Mouse (Mus musculus) lung, postnatal 4 days (tissue): Measurements from ENCODE around the gene Nr2f2.

Experiments
- DNase-seq, 2 experiments: peaks; one replicate each; pipeline ENCODE4 v3.0.0; 2021

Gene Nr2f2

DNA sequence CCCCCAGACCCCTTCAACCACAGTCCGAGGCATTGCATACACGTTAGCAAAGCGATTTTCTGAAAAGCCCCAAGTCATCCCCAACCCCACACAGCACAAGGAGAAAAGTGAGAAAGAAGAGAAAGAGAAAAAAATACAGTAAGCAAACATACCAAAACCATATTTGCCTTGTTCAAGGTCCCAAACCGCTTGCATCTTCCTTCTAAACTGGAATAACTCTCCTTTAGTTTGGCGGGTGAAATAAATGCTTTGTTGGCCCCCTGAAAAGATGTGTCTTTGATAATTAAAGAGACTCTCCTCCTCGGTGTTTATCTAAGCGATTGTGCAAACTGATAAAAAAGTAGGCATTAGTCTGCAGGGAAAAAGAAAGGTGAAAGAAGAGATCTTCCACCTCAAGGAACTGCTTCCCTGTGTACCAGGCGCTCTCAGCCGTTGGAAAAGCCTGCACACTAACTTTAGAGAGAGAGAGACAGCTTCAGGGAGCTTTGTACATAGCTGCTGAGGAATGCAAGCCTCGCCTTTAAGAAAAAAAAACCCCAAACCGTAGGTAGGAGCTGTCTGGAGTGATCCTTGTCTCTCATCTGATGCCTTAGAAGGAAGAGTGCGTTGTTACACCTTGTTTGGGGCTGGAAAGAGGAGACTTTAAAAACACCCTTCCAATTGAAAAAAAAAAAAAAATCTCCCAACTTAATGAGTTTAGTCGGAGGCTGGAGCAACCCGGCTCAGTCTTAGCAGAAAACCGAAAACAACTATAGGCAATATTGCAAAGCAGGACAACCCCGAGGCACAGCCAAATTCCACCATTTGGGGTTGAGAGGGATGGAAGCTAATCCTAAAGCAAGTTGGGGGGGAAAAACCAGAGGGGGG lies at the start of gene Nr2f2:
TSS of gene Nr2f2 (minus strand) at position 795 of the 867 bp plus-strand sequence.
- peak; percentile 32 to 36 for DNase-seq

DNA sequence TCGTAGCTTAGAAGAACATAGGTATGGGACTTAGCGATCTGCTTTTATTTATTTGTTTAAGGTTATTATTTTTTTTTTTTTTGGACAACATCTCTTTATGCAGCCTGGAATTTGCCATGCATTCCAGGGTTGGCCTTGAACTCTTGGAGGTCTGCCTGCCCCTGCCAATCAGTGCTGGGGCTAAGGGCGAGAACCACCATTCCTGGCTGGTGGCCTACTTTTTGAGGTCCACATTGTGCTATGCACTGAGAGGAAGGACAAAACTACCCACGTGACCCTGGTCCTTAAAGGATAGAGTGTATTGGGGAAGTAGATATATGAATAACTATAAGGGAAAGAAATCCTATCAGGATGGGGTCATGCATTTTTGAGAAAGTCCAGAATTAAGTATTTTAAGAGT lies 47.9 kb upstream of the Nr2f2 start:
- no peak for DNase-seq

DNA sequence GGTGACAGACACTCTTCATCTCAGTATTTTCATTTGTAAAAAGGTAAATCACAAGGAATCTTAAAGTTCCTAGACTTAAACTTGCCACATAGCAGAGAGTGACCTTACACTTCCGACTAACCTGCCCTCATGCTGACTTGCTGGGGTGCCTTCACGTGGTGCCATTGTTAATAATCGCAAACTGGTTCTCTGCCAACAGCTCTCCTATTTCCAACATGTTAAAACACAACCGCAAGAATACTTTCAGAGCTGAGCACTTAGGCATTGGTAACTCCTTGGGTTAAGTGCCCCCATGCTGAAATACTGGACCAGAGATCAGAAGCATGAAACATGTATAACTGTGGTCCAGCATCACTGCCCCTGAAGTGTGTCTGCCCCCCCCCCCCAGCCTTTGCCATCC lies 47.1 kb upstream of the Nr2f2 start:
- no peak for DNase-seq

DNA sequence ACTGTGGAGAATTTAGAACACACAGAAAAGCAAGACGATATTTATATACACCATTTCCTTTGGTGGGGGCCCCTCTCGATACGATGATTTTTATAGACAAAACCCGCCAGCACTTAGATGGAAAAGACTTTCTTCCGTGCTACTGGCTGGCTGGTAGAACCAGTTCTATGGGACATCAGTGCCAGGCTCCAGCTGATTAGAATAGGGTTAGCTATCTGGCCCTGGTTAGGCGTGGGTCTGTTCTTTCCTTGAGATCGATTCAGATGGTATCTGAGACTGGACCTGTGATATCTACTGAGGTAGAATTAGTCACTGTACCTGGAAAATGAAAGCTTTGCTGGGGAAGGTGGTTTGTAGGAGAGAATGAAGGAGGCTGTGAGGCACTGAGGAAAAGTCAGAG lies 46.4 kb upstream of the Nr2f2 start:
- DNase-seq: no peak

DNA sequence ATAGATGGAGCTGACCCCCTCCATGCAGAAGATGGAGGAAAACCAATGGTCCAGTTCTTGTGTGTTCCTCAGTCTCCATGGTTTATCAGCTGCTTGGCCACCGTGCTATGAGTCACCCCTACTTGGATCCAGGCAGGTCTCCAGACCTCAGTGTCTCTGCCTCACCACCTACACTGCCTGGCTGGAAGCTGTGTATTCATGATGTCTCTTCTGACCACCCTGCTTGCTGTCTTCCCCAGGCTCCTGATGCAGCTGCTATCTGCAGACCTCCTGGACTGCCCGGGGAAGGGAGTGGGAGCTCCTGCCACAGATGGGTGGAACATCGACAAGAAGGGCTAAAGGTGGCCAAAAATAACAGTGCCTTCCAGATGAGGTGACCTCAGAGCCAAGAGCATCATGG lies 43.8 kb upstream of the Nr2f2 start:
- DNase-seq: no peak

DNA sequence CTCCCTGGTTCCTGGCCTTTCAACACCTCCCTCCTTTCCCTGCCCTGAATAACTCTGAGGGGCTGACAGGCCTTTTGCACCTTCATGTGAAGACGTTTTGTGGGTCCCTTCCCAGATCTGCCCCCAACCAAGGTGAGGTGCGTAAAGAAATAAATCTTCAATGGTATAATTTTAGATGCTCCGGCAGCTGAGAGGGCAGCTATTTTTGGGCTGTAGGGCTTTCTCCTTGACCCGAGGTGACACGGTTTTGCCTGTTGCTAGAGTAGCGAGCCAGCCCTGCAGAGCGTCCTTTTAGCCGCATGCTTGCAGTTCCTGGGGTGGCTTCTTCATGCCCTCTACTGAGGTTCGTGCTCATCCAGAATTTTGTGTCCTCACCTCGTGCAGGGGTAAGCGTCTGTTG lies 43.4 kb upstream of the Nr2f2 start:
- DNase-seq: no peak

DNA sequence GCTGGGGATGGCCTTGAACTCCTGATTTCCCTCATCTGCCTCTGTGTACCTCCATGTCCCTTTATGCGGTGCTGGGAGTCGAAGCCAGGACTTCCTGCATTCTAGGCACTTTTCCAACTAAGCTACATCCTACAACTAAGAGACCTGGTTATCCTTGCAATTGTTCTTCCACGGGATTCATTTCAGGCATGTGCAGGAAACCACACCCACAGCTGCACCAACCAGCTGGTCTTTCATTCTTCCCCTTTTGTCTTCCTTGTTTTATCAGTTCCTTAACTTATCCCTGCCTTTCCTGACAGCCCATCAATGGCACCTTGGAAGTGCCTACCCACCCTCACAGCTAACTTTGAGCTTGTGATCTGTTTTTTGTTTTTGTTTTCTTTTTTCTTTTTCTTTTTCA lies 42.3 kb upstream of the Nr2f2 start:
- no peak for DNase-seq

DNA sequence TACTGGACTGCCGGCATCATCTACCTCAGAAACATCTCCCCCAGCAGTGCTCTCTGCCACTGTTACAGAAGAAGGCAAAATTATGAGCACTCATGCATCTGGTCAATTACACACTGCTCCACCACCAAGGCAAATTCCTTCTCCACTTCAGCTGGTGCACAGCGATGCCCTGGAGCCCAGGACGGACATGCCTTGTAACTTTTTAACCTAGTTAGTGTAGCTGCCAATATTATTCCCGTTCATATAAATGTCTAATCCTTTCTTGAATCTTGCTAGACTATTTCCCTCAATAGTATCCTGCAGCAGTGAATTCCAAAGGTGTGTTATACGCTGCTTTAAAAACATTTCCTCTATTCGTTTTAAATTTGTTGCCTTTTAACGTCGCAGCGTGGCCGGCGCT lies 40.6 kb upstream of the Nr2f2 start:
- no peak for DNase-seq

DNA sequence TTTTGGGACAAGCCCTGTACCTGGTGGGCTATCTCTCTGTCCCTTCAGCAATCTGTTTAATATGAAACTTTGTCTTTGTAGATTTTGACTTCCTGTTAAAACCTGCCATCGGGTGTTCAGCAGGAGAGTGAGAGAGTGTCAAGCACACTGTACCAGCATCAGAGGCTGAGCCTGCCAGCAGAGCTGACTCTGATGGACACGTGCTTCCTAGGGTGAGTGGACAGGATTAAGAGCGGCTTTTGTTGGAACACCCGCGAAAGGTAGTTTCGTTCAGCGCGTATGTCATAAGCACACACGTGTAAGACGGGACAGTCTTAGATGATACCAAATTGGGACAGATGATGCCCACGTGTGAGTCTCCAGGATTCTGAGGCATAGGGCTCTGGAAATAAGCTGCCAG lies 40.0 kb upstream of the Nr2f2 start:
- no peak for DNase-seq

DNA sequence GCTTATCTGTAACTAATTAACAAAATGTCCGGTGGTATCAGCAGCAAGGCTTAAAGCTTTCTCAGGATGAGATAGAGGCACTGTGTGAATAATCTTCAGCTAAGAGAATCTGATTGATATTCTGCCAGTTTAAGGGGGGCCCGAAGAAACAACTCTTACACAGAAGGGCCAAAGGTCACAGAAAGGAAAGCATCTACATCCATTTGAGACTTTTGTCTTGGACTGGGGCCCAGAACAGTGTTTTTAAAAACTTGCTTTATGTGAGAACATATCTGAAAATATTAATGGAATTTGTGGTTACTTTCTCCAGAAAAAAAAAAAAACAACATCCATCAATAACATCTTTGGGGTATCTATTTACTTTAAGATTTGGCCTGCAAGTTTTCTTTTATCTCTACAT lies 38.9 kb upstream of the Nr2f2 start:
- DNase-seq: no peak

DNA sequence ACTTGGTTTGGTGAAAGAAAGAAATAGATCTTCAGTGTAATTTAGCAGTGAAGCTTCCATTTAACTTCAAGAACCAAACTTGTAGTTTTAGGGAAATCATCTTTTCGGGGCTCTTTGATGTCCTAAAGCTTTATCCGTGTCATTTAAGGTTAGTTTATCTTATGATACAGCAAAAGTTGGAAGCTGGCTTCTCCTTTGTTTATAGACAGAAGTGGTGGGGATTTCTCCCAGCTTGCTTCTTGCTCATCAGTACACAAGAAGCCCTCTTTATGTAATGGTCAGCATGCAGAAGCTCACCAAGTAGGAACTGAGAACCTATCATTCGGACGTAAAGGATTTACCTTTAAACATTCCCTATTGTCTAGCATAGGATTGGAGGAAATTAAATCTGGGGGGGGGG lies 16.3 kb upstream of the Nr2f2 start:
- DNase-seq: no peak

DNA sequence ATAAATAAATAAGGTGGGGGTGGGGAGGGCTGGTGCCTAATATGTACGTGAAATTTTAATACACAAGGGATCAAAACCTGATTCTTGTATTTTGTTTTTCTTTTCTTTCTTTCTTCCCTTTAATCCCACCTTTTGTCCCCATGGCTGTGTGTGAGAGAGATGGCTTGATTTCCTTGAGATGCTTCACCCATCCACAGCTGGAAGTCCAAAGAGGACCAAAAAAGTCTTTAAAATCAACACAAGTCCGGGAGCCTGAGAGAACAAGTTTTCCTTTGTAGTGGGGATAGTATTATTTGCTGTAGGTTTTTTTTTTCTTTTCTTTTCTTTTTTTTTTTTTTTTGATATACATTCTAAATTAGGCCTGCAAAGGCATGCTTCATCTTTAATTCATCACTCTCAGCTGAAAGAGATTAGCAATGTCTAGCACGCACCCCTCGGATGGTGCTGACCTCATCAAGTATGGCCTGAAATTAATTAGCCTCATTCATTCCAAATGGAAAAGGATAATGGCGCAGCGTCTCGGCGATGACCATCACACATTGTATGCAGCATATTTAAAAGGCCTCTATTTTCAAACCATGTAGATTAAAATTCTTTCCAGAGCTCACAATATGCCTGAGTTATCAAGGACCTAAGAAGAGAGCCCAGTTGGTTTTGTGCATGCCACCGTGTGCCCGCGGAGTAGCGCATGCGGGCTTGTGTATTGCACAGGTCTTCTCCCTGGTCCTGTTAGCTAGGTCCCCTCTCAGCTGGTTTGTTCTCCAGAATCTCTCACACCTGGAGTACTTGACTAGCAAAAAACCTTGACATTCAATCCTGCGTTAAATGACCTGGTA lies 15.1 kb upstream of the Nr2f2 start:
- DNase-seq: no peak

DNA sequence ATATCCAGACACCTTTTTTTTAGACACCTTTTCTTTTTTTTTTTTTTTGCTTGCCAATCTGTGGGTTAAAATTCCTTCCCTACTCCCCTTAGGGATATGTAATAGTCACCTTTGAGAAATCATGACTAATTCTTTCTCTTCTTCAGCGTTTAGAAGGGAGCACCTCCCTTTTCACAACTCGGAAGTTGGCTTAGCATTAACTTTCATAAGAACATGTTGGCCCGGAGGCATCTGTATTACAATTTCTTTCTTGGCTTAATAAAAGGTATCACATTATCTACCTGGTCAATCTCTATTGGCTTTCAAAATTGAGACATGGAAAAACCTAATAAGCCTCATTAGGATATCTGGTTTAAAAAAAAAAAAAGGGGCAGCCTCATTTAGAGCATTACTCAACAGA lies 14.4 kb upstream of the Nr2f2 start:
- no peak for DNase-seq

DNA sequence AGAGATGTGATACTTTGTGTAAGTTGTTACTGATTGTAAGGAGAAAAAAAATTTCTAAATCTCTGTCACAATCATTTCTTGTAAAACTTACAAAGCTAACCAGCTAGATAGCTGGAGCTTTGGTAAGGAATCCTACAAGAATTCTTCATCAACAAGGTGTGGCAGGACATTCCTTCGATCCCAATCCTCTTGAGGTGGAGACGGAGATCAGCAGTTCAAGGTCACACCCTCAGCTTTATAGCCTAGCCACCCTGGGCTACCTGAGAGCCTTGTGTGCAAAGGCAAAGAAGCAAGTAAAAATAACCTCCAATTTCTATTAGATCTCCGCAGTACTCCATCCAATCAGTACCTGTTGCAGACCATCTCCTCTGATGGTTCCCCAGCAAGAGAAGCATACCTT lies 13.7 kb upstream of the Nr2f2 start:
- no peak for DNase-seq

DNA sequence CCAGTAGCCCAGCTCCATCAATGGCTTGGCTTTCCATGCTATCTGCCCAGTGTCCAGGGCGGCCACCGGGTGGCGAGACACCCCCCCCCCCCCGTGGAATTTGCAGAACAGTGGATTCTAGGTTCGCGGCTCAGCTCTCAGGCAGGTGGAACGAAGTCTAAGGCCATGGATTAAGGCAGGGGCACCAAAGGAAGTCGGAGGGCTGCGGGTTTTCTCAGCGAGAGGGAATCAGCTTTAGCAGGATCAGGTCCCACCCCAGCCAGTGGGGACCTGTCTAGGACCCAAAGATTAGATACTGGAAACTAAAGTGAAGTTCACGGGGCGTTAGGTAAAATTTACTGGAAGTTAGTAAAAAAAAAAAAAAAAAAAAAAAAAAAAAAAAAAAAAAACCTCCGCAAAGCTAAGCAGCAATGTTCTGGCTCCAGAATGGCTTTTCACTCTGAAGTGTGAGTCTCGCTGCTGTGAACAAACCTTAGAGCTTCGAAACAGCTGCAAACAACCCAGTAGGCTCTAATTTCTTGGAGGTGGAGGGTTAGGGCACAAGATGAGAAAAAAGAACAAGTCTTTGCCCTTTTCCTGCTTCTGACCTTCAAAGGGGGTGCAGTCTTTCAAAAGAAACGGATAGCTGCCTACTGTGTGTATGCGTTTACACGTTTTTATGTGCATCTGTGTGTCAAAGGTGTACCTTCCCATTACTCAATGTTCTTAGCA lies 4.2 kb upstream of the Nr2f2 start:
- DNase-seq: no peak

DNA sequence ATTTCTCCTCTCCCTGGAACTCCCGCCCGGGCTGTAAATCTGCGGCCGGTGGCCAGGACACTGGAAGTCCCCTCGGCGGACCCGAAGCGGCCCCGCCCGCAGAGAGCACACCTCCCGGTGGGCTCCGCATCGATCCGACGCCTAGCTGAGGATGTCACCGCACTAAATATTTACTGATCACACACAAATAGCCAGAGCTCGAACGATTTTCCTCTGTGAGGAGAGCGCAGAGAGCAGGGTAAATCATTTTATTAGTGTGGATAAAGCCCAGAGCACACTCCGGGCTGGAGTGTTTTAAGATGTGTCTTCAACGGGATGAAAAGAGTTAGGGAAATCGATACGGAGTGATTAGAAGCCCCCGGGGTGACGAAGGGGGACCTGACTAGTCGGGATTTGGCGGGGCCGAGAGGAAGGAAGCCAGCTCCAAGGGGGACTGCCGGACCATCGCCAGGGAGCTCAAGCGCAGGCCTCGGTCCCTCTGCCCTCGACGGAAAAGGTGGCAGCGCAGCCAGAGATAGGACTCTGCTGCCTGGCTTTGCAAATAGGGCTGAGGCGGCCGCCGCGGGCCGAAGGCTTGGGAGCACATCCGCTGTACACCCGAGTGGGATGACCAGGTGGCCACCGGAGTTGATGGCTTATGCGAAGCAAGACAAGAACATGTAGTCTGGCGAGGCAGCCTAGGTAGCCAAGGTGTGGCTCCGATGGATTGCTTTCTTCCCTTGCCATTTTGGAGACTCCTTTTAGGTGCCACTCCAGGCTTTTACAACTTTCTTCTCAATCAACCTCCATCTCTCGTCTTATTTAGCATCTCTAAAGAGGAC lies 3.4 kb upstream of the Nr2f2 start:
- peak; percentile 45 to 53 for DNase-seq

DNA sequence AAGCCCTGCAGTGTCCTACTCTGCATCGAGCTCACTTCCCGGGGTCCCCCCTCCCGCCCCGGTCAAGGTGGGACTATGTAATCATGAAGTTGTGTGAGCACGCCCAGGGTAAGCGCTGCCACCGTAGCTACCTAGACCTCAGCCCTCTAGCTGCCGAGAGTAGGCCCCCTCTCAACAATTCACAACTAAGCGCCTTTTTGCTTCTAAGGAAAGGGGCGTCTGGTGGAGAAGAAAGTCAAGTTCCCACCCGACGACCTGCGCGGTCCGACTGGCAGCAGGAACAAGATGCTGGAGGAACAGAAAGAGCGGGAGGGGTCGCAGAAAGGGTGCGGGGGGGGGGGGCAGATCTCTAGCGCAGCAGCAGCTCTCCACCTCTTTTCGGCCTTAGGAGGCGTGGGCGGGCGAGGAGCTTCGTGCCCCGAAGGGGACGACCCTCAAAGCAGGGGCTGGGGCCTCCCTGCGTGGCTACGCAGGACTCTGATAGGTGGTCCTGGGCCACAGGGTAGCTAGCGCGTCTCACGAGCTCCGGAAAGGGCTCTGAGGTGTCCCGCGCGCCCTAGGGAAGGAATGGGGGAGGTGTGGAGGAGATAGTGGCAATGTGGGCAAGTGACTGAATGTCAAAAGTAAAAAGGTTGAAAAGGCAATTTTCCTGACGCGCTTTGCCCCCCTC lies 2.7 kb upstream of the Nr2f2 start:
- DNase-seq: peak; percentile 49 to 69

DNA sequence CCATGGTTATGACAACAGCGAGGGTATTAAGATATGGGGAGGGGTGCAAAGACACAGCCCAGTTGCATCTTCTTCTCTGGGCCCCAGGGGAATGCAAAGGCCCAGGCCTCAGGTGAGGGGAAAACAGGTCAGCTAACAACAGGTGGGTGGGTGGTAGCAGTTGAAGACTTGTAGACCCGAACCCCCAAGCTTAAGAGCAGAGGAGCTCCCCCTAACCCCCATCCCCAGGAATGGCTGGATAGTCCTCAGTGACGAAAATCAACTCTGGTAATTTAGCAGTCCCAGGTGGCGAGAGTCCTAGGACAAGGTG lies 2.2 kb upstream of the Nr2f2 start:
- DNase-seq: no peak

DNA sequence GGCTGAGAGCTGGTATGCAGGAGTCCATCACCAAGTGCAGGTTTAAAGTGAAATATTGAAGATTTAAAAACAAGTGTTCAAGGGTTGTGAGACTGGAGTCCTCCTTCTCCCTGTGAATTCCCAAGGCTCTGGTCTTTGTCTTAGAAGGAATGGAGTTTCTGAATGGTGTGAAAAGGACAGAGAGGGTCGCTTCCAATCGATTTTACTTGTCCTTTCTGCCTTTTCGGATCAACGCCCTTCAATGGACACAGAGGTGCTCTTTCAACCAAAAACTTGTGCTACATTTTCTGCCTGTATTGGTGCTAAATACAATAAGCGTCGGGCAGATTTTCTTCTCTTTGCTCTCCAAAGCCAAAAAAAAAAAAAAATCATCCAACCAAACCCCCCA lies 1.7 kb upstream of the Nr2f2 start:
- no peak for DNase-seq

DNA sequence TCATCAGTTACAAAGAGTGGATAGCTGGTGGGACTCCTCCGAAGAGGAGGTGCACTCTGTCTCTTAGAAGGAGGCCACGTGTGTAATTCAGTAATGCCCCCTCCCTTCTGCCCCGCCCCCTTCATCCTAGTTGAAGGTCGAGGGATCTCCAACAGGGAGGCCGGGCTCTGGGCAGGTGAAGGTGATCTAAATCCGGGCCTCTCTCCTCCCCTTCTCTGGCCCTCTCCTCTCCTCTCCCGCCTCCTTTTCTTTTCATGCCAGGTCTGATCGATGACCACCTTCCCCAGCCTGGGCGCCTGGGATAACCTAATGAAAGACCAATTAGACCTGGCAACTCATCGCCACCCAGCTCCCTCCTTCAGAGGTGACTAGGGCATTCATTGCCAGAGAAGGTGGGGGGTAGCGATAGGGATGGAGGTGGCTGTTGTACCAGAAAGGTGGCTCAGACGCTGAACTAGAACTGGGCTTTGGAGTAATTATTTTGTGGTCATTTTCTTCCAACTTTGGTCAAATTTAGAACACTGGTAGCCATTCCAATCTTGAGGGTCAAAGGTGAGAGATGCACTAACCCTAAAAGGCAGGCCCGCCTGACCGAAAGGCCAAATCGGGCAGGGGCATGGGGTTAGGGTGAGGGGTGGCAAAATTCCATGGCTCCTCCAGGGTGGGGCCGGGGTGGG lies 1.2 kb upstream of the Nr2f2 start:
- DNase-seq: peak; percentile 35 to 44

DNA sequence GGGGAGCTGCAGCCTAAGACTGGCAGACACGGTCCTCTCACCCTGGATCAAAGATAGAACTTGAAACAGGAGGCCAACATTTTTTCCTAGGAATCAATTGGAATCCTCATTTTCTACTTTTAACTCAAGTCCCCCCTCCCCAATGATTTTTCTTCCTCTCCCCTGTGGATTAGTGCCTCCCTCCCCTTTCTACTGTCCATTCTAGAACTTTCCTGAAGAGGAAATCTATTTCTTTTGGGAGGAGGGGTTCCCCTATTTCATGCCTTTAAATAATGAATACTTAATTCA lies 217 bp upstream of the Nr2f2 start:
- DNase-seq: no peak

DNA sequence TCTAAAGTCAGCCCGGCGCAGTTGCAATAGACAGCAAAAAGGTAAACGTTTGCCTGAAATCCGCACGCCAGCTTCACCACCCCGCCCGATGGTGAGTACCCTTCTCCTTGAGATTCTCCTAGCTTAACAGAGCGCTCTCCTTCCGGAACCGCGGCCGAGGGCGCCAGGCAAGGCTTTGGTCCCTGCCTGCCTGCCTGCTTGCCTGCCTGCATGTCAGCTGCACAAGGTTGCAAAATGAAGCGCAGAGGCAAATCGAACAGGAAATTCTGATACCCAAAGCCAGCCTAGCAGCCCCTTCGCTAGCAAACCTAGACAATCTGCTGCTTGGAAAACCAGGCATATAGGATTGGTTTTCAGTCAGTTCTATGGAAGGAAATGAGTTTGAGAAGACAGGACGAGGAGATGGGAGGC lies 1.1 kb downstream of the Nr2f2 start:
- DNase-seq: peak; percentile 60 to 72
